Mouse (Mus musculus): ENCODE results near the gene Slc39a7.
"Not testable (repeated sequence)": the region's sequence is repeated elsewhere in the genome, so short reads cannot be mapped to it uniquely, and the experiment has no call there.

Slc39a7 gene

GRCm38 (mm10) chr17:33999341-34000149, 31.9 kb downstream of the Slc39a7 start:
- DNase-seq (ENCODE audit: low spot score): peak; percentile 21

GRCm38 (mm10) chr17:33998697-33999096, 32.8 kb downstream of the Slc39a7 start:
- DNase-seq (ENCODE audit: low spot score): not testable (repeated sequence)

DNA sequence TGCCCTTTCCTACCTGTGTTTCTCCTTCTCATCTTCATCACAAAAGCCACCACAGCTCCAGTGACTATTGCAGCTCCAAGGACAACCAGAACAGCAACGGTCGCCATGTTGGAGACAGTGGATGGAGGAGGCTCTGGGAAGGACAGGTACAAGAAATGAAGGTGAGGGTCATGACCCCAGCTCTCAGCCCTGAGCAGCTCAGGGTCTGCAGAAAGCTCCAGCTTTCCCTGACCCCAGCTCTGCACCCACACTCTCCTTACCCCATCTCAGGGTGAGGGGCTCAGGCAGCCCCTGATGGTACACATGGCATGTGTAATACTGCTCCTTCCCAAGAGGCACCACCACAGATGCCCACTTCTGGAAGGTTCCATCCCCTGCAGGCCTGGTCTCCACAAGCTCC, 34.5 kb downstream of the Slc39a7 start:
- DNase-seq (ENCODE audit: low spot score): not testable (repeated sequence)

- no peak for DNase-seq (ENCODE audit: low spot score)
Measured at GRCm38 (mm10) chr17:33995651-33996050, 35.8 kb downstream of the Slc39a7 start.

GRCm38 (mm10) chr17:33994959-33995358, 36.5 kb downstream of the Slc39a7 start:
- DNase-seq (ENCODE audit: low spot score): no peak

GRCm38 (mm10) chr17:33991788-33992664, 39.5 kb downstream of the Slc39a7 start:
- peak; percentile 76 for DNase-seq (ENCODE audit: low spot score)

DNA sequence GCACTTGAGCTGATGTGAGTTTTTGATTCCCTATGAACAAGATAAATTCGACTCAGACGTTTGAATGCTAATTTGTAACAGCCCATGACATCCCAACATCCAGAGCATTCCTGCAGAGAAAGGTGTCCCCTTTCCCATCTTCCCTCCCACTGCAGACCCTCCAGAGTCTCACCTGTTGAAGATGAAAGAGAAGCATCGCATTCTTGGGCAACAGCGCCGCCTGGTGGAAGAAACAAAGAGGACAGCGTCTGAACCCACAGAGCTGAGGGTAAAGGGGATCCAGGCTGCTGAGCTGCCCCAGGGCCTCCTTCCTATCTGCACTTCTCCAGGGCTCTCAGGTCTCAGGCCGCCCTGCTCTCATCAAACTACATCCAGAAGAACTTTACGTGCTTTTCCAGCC, 49.3 kb downstream of the Slc39a7 start:
- DNase-seq (ENCODE audit: low spot score): peak; percentile 26

DNA sequence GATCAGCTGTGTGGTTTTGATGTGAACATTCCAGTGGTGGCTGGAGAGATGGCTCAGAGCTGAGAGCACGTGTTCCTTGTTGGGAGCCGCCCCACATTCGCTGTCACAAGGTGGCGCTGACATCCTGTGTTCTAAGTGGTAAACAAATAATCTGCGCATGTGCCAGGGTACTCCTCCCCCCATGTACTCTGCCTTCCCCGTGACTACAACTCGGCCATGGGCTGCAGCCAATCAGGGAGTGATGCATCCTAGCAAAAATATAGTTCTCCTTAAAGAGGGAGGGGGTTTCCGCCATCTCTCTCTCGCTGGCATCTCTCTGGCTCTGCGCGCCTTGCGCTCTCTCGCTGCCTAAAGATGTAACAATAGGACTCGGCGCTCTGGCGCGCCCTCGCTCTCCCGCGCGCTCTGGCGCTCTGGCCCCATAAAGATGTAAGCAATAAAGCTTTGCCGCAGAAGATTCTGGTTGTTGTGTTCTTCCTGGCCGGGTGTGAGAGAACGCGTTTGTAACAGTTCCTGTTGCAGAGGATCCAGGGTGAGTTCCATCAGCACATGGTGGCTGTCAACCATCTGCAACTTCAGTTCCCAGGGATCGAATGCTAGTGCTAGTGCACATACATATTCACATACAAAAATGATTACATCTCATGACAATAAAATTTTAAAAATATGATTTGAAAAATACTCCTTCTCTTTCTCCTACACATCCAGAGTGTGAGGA, 50.1 kb downstream of the Slc39a7 start:
- not testable (repeated sequence) for DNase-seq (ENCODE audit: low spot score)

DNA sequence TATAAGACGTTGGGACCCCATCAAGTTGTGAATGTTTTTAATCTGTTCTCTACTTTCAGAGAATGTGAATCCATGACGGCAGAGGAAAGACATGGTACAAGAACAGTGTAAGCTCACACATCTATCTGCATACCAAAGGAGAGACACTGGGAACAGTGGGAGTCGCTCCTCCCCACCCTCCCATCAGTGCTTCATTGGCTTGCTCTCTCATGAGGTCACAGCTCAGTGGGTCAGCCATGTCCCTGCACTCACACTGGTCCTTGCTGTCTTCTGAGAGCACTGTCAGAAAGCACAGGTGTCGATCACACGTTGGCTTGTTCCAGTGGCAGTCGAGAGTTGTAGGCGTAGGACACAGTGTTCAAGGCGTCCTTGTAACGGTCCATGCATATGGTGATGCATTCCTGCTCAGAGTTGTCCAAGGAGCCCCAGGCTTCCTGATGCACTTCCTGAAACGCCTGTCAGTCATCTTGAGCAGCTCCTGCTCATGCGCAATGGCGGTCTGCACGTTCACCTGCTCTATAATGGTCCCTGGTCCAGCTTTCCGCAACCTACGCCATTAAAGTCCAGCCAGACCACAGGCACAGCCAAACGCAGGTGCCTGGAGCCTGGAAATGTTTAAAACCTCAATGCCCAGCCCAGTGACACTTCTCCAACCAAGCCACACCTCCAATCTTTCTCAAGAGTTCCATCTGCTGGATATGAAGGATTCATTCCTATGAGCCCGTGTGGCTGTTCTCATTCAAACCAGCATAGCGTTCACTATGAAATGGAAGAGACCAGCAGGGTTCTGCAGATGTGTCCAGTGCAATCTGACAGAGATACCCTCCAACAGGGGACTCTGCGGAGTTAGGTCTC, 51.1 kb downstream of the Slc39a7 start:
- no peak for DNase-seq (ENCODE audit: low spot score)

DNA sequence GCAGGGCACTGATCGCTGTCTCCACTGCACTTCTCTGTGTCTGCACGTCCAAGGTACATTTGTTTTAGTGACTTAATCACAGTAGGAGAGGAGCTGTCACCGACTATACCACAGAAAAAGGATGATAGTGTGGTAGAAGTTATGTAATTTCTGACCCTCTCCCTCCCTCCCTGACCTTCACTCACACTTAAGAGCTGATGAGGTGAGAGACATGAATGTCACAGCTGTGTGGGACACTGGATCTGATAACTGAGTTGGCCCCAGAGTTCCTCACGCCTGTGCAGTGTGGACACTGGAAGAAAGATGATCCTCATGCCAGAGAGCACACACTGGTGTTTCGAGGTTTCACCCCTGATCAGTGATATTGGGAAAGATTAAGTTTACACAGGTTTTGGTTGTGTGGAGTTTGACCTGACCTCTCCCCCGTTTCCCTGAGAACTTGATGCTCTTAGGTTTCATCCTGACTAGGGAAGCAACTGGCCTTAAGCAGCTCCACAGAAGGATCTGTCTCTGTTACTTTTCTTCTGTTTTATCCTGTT, 51.9 kb downstream of the Slc39a7 start:
- DNase-seq (ENCODE audit: low spot score): no peak

- DNase-seq (ENCODE audit: low spot score): peak; percentile 21
Measured at GRCm38 (mm10) chr17:33978631-33979031, 52.9 kb downstream of the Slc39a7 start.

Measured in retina, embryonic 14.5 days (tissue).